Mouse (Mus musculus) CH12.LX (cell line): ENCODE measurements around the gene BC067074. TPM values are rescaled to one million over a fixed set of nuclear protein-coding genes. Genes with fewer than 3 reads are reported as not detected.

Experiments
- DNase-seq: peaks from one replicate; pipeline ENCODE4 v3.0.0-alpha.2; 2013; ENCODE audit errors: extremely low read depth
- H3K27ac ChIP-seq: 2 replicates; pipeline ENCODE4 v1.5.1; 2012; ENCODE audit warnings: low read depth, mild to moderate bottlenecking, control low read depth, moderate library complexity; ENCODE audit not compliant: insufficient read depth
- H3K27me3 ChIP-seq: replicated peaks from 2 replicates; pipeline ENCODE3; 2012; ENCODE audit warnings: inconsistent platforms
- H3K36me3 ChIP-seq, 2 experiments: replicated peaks in 1 of 2; 2 replicates each; pipeline versions ENCODE3 to v1.6.1; 2012; ENCODE audit warnings: inconsistent platforms in 1 of 2, low read length in 1 of 2, mild to moderate bottlenecking in 1 of 2, mixed read lengths in 1 of 2, moderate library complexity in 1 of 2; ENCODE audit not compliant: control insufficient read depth in 1 of 2, insufficient read depth in 1 of 2
- H3K4me1 ChIP-seq, 2 experiments: 2 replicates each; pipeline ENCODE4 v1.6.1; 2012; ENCODE audit warnings: inconsistent platforms in 1 of 2, moderate library complexity in 1 of 2; ENCODE audit not compliant: insufficient read depth in 2 of 2, control insufficient read depth in 1 of 2
- H3K4me2 ChIP-seq: 2 replicates; pipeline ENCODE4 v1.6.1; 2012; ENCODE audit warnings: low read depth, mild to moderate bottlenecking, control low read depth; ENCODE audit not compliant: poor library complexity, insufficient read depth, severe bottlenecking
- H3K4me3 ChIP-seq, 3 experiments: fragments of 150-350 bp in 1 of 3; sonication (generic) in 1 of 3; replicated peaks in 1 of 3; 2 replicates each; pipeline versions ENCODE3 to v1.5.1; 2011 to 2012; ENCODE audit warnings: low read depth in 2 of 3, low read length in 2 of 3, mild to moderate bottlenecking in 2 of 3, moderate library complexity in 2 of 3, control low read depth in 1 of 3, improper control_type of control experiment in 1 of 3, inconsistent platforms in 1 of 3, mixed read lengths in 1 of 3; ENCODE audit not compliant: poor library complexity in 1 of 3
- H3K79me2 ChIP-seq: replicated peaks from 2 replicates; pipeline ENCODE4 v1.6.1; 2012; ENCODE audit warnings: mild to moderate bottlenecking, moderate library complexity; ENCODE audit not compliant: control insufficient read depth, poor library complexity, insufficient read depth, severe bottlenecking; ENCODE audit errors: extremely low read depth
- H3K9ac ChIP-seq: 2 replicates; pipeline ENCODE4 v1.6.1; 2012; ENCODE audit warnings: low read depth, mild to moderate bottlenecking, control low read depth, moderate library complexity; ENCODE audit not compliant: insufficient read depth
- H3K9me3 ChIP-seq: replicated peaks from 2 replicates; pipeline ENCODE3; 2012; ENCODE audit warnings: low read length, inconsistent platforms, mixed read lengths
- BHLHE40 ChIP-seq: IDR thresholded peaks from 2 replicates; pipeline ENCODE4 v1.6.1; 2011; ENCODE audit warnings: mild to moderate bottlenecking, low read depth, low read length, improper control_type of control experiment
- CHD1 ChIP-seq: IDR thresholded peaks from 2 replicates; pipeline ENCODE4 v1.6.1; 2012; ENCODE audit warnings: low read depth, low read length, improper control_type of control experiment, inconsistent platforms
- CHD2 ChIP-seq: IDR thresholded peaks from 2 replicates; pipeline ENCODE4 v1.6.1; 2011; ENCODE audit warnings: low read length, improper control_type of control experiment
- CTCF ChIP-seq, 2 experiments: IDR thresholded peaks in 1 of 2; conservative IDR thresholded peaks in 1 of 2; 2 replicates each; pipeline ENCODE4 v1.5.1; 2011 to 2012; ENCODE audit warnings: low read depth in 2 of 2, low read length in 2 of 2, improper control_type of control experiment in 1 of 2, inconsistent platforms in 1 of 2, mild to moderate bottlenecking in 1 of 2, moderate library complexity in 1 of 2
- E2F4 ChIP-seq: IDR thresholded peaks from 2 replicates; pipeline ENCODE4 v1.6.1; 2011; ENCODE audit warnings: low read depth, low read length, improper control_type of control experiment; ENCODE audit not compliant: insufficient replicate concordance
- ELF1 ChIP-seq: IDR thresholded peaks from 2 replicates; pipeline ENCODE4 v1.6.1; 2014; ENCODE audit warnings: low read depth, mild to moderate bottlenecking, inconsistent platforms, low read length, improper control_type of control experiment
- EP300 ChIP-seq: IDR thresholded peaks from 2 replicates; pipeline ENCODE4 v1.6.1; 2011; ENCODE audit warnings: low read length, improper control_type of control experiment
- ETS1 ChIP-seq: conservative IDR thresholded peaks from 2 replicates; pipeline ENCODE4 v1.6.1; 2012; ENCODE audit warnings: low read depth, mild to moderate bottlenecking, inconsistent platforms, low read length, improper control_type of control experiment, moderate library complexity
- GABPA ChIP-seq: IDR thresholded peaks from 2 replicates; pipeline ENCODE4 v1.6.1; 2012; ENCODE audit warnings: low read depth, low read length, improper control_type of control experiment, inconsistent platforms; ENCODE audit not compliant: insufficient replicate concordance
- HCFC1 ChIP-seq: IDR thresholded peaks from 2 replicates; pipeline ENCODE4 v1.6.1; 2012; ENCODE audit warnings: low read depth, mild to moderate bottlenecking, inconsistent platforms, low read length, improper control_type of control experiment
- IRF4 ChIP-seq: IDR thresholded peaks from 2 replicates; pipeline ENCODE4 v1.6.1; 2014; ENCODE audit warnings: low read depth, mild to moderate bottlenecking, inconsistent platforms, low read length, improper control_type of control experiment
- JUN ChIP-seq: IDR thresholded peaks from 2 replicates; pipeline ENCODE4 v1.6.1; 2011; ENCODE audit warnings: low read depth, mild to moderate bottlenecking, low read length, improper control_type of control experiment, moderate library complexity; ENCODE audit not compliant: insufficient read depth
- JUND ChIP-seq: conservative IDR thresholded peaks from 2 replicates; pipeline ENCODE4 v1.6.1; 2011; ENCODE audit warnings: low read depth, low read length, improper control_type of control experiment
- KAT2A ChIP-seq: IDR thresholded peaks from 2 replicates; pipeline ENCODE4 v1.6.1; 2012; ENCODE audit warnings: low read length, improper control_type of control experiment, inconsistent platforms; ENCODE audit not compliant: insufficient replicate concordance
- MAFK ChIP-seq: IDR thresholded peaks from 2 replicates; pipeline ENCODE4 v1.6.1; 2011; ENCODE audit warnings: low read length, improper control_type of control experiment; ENCODE audit not compliant: insufficient replicate concordance
- MAX ChIP-seq: IDR thresholded peaks from 2 replicates; pipeline ENCODE4 v1.6.1; 2011; ENCODE audit warnings: low read length, improper control_type of control experiment
- MAZ ChIP-seq: IDR thresholded peaks from 2 replicates; pipeline ENCODE4 v1.6.1; 2012; ENCODE audit warnings: low read depth, mild to moderate bottlenecking, inconsistent platforms, low read length, improper control_type of control experiment, moderate library complexity
- MEF2A ChIP-seq: IDR thresholded peaks from 2 replicates; pipeline ENCODE4 v1.6.1; 2014; ENCODE audit warnings: low read depth, mild to moderate bottlenecking, inconsistent platforms, low read length, improper control_type of control experiment, borderline replicate concordance
- MXI1 ChIP-seq: IDR thresholded peaks from 2 replicates; pipeline ENCODE4 v1.6.1; 2011; ENCODE audit warnings: mild to moderate bottlenecking, low read depth, low read length, improper control_type of control experiment
- MYC ChIP-seq: IDR thresholded peaks from 2 replicates; pipeline ENCODE4 v1.6.1; 2011; ENCODE audit warnings: low read depth, mild to moderate bottlenecking, improper control_type of control experiment, low read length
- NELFE ChIP-seq: IDR thresholded peaks from 2 replicates; pipeline ENCODE4 v1.6.1; 2011; ENCODE audit warnings: low read depth, low read length, improper control_type of control experiment
- NRF1 ChIP-seq: IDR thresholded peaks from 2 replicates; pipeline ENCODE4 v1.6.1; 2014; ENCODE audit warnings: low read depth, mild to moderate bottlenecking, inconsistent platforms, low read length, improper control_type of control experiment, moderate library complexity
- PAX5 ChIP-seq: IDR thresholded peaks from 2 replicates; pipeline ENCODE4 v1.6.1; 2012; ENCODE audit warnings: low read length, inconsistent platforms, mixed read lengths
- POLR2A ChIP-seq: IDR thresholded peaks from 2 replicates; pipeline ENCODE4 v1.6.1; 2011; ENCODE audit warnings: low read depth, mild to moderate bottlenecking, improper control_type of control experiment, low read length
- POLR2AphosphoS2 ChIP-seq: IDR thresholded peaks from 2 replicates; pipeline ENCODE4 v1.6.1; 2011; ENCODE audit warnings: low read depth, low read length, improper control_type of control experiment
- RAD21 ChIP-seq: IDR thresholded peaks from 2 replicates; pipeline ENCODE4 v1.6.1; 2011; ENCODE audit warnings: low read depth, mild to moderate bottlenecking, low read length, improper control_type of control experiment, moderate library complexity
- RCOR1 ChIP-seq: conservative IDR thresholded peaks from 2 replicates; pipeline ENCODE4 v1.6.1; 2012; ENCODE audit warnings: low read depth, mild to moderate bottlenecking, inconsistent platforms, low read length, improper control_type of control experiment
- SIN3A ChIP-seq: IDR thresholded peaks from 2 replicates; pipeline ENCODE4 v1.6.1; 2012; ENCODE audit warnings: low read length, improper control_type of control experiment, inconsistent platforms
- SMC3 ChIP-seq: IDR thresholded peaks from 2 replicates; pipeline ENCODE4 v1.6.1; 2011; ENCODE audit warnings: low read depth, low read length, improper control_type of control experiment
- TBP ChIP-seq: conservative IDR thresholded peaks from 2 replicates; pipeline ENCODE4 v1.6.1; 2011; ENCODE audit warnings: low read depth, low read length, improper control_type of control experiment
- TCF12 ChIP-seq: IDR thresholded peaks from 2 replicates; pipeline ENCODE4 v1.6.1; 2014; ENCODE audit warnings: low read depth, mild to moderate bottlenecking, inconsistent platforms, low read length, improper control_type of control experiment
- UBTF ChIP-seq: IDR thresholded peaks from 2 replicates; pipeline ENCODE4 v1.6.1; 2012; ENCODE audit warnings: low read depth, mild to moderate bottlenecking, inconsistent platforms, low read length, improper control_type of control experiment, moderate library complexity
- USF1 ChIP-seq: IDR thresholded peaks from 2 replicates; pipeline ENCODE4 v1.6.1; 2014; ENCODE audit warnings: low read depth, mild to moderate bottlenecking, inconsistent platforms, low read length, improper control_type of control experiment
- USF2 ChIP-seq: conservative IDR thresholded peaks from 2 replicates; pipeline ENCODE4 v1.6.1; 2011; ENCODE audit warnings: low read depth, low read length, improper control_type of control experiment
- ZC3H11A ChIP-seq: IDR thresholded peaks from 2 replicates; pipeline ENCODE4 v1.6.1; 2012; ENCODE audit warnings: low read depth, mild to moderate bottlenecking, inconsistent platforms, low read length, improper control_type of control experiment
- ZKSCAN1 ChIP-seq: IDR thresholded peaks from 2 replicates; pipeline ENCODE4 v1.6.1; 2012; ENCODE audit warnings: low read depth, inconsistent platforms, low read length, improper control_type of control experiment, borderline replicate concordance
- ZMIZ1 ChIP-seq: IDR thresholded peaks from 2 replicates; pipeline ENCODE4 v1.6.1; 2012; ENCODE audit warnings: low read depth, mild to moderate bottlenecking, inconsistent platforms, low read length, improper control_type of control experiment
- ZNF384 ChIP-seq: IDR thresholded peaks from 2 replicates; pipeline ENCODE4 v1.6.1; 2012; ENCODE audit warnings: low read depth, low read length, improper control_type of control experiment, inconsistent platforms
- dilution Hi-C: fragments of 300-500 bp; cut with MboI; formaldehyde crosslinking; loops from 2 replicates; pipeline ENCODE4 v1.14.3; 2020; ENCODE audit warnings: low sequenced_read_pairs; ENCODE audit not compliant: extremely low pct_unique_long_range_greater_than_20kb, extremely low pct_ligation_motif_present
- in situ Hi-C: fragments of 300-500 bp; cut with MboI; formaldehyde crosslinking; loops from 3 replicates; pipeline ENCODE4 v1.14.3; 2019; ENCODE audit warnings: low sequenced_read_pairs, low pct_ligation_motif_present, low pct_unique_long_range_greater_than_20kb, mixed read lengths
- polyA plus RNA-seq: library from polyadenylated mRNA; unstranded; fragments of >175 nt; gene quantifications from 2 replicates; pipeline ENCODE4 v1.2.1, GENCODE M21; 2012; ENCODE audit warnings: low read depth; ENCODE audit not compliant: insufficient read length
- total RNA-seq, 2 experiments: library from RNA; depleted of rRNA; stranded (reverse); fragments of 300-350 nt in 1 of 2; fragments of >200 nt in 1 of 2; gene quantifications; 2 replicates each; pipeline ENCODE4 v1.2.3; 2012 to 2014

The BC067074 gene
- total and polyA plus RNA-seq, 3 experiments: 0.93 TPM; not detected in 2

- in situ Hi-C loops (no loop called here), dilution Hi-C loops (no loop called here)
- no peak overlapping the region for H3K4me3 ChIP-seq
- H3K9ac ChIP-seq: no peak overlapping the region
- H3K79me2 ChIP-seq: no peaks in the 10 kb centered on the region
- H3K36me3 ChIP-seq: no peaks in the 10 kb centered on the region
- no peak; the same call in 1 of the 2 replicates for TF ChIP-seq NELFE
- TF ChIP-seq MXI1: no peak
- TF ChIP-seq USF1: no peak
- no peak for TF ChIP-seq ZMIZ1
- TF ChIP-seq JUN: no peak
- TF ChIP-seq SMC3: peak; percentile 91
- no peak for TF ChIP-seq ETS1
- peak; percentile 87 for TF ChIP-seq RAD21
- TF ChIP-seq MEF2A: no peak
- TF ChIP-seq HCFC1: no peak
- TF ChIP-seq MAX: no peak
- TF ChIP-seq BHLHE40: no peak
- TF ChIP-seq TCF12: no peak
- TF ChIP-seq MYC: no peak
- no peak for TF ChIP-seq USF2
- TF ChIP-seq MAZ: no peak
- no peak for TF ChIP-seq NRF1
- TF ChIP-seq ZC3H11A: peak; percentile 54; the same call in 1 of the 2 replicates
- TF ChIP-seq SIN3A: no peak
- no peak for TF ChIP-seq ELF1
- TF ChIP-seq MAFK: peak; percentile 36; the same call in 1 of the 2 replicates
- TF ChIP-seq TBP: no peak
- no peak for TF ChIP-seq POLR2A
- peak; percentile 61 to 87; a peak in 3 of 4 replicates for TF ChIP-seq CTCF (conservative IDR thresholded peaks at IDR 0.05 in 1 of 2, IDR thresholded peaks at IDR 0.05 in 1 of 2; ENCODE audit: low read depth in 2 of 2, low read length in 2 of 2)
- TF ChIP-seq POLR2AphosphoS2: no peak
- TF ChIP-seq UBTF: no peak
- no peak for TF ChIP-seq E2F4
- no peak for TF ChIP-seq IRF4
- TF ChIP-seq JUND: peak; percentile 36; the same call in 1 of the 2 replicates
- no peak for TF ChIP-seq ZKSCAN1
- no peak for TF ChIP-seq ZNF384
- no peak for TF ChIP-seq PAX5
- TF ChIP-seq RCOR1: no peak
- no peak for TF ChIP-seq CHD1
- no peak for TF ChIP-seq KAT2A
- TF ChIP-seq EP300: no peak
- TF ChIP-seq GABPA: no peak
- TF ChIP-seq CHD2: no peak
- H3K27ac ChIP-seq: no peak overlapping the region
- no peak overlapping the region for H3K4me2 ChIP-seq
- H3K27me3 ChIP-seq: no peaks in the 10 kb centered on the region
- peak; percentile 66 for DNase-seq
- H3K4me1 ChIP-seq: no peaks in the 10 kb centered on the region
- H3K9me3 ChIP-seq: no peaks in the 10 kb centered on the region
Measured at GRCm38 (mm10) chr13:113321972-113322371, 29.0 kb downstream of the BC067074 start.
